Mouse (Mus musculus) layer of hippocampus, adult 8-10 months (tissue): ENCODE results near the gene Lrmda. TPM values are rescaled to one million over a fixed set of nuclear protein-coding genes. Genes with fewer than 3 reads are reported as not detected.
A peak's percentile ranks its signal among the peaks of the same experiment; 100 is the strongest.

Source experiments
- DNase-seq, 2 experiments: peaks; one replicate each; pipeline ENCODE4 v3.0.0; 2022; ENCODE audit warnings: low spot score in 2 of 2
- total RNA-seq, 4 experiments: library from RNA; stranded (reverse); gene quantifications; 2 replicates each; pipeline ENCODE4 v1.2.4; 2022

The Lrmda gene
- total RNA-seq, 4 experiments from 2014 or later, result 0.59 to 4.9 (median 1.8) TPM

- DNase-seq, result no peak
Observed at GRCm38 (mm10) chr14:22710071-22710661, 690.7 kb downstream of the Lrmda start.

GRCm38 (mm10) chr14:22712388-22712787 is 692.9 kb downstream of the Lrmda start:
- DNase-seq, result no peak

- DNase-seq, result no peak
Observed at GRCm38 (mm10) chr14:22715581-22716378, 696.3 kb downstream of the Lrmda start.

- DNase-seq, result no peak
Observed at GRCm38 (mm10) chr14:22719968-22720367, 700.5 kb downstream of the Lrmda start.

GRCm38 (mm10) chr14:22721845-22722244 is 702.3 kb downstream of the Lrmda start:
- DNase-seq, result no peak

- no peak for DNase-seq
Observed at GRCm38 (mm10) chr14:22727548-22727947, 708.0 kb downstream of the Lrmda start.

- peak; percentile 10 to 16 for DNase-seq
Observed at GRCm38 (mm10) chr14:22728611-22729223, 709.2 kb downstream of the Lrmda start.

GRCm38 (mm10) chr14:22738603-22739002 is 719.1 kb downstream of the Lrmda start:
- DNase-seq, result no peak

GRCm38 (mm10) chr14:22742527-22742926 is 723.0 kb downstream of the Lrmda start:
- no peak for DNase-seq

GRCm38 (mm10) chr14:22743264-22743663 is 723.8 kb downstream of the Lrmda start:
- DNase-seq, result no peak

- DNase-seq, result no peak
Observed at GRCm38 (mm10) chr14:22744701-22745100, 725.2 kb downstream of the Lrmda start.

GRCm38 (mm10) chr14:22745263-22745881 is 725.9 kb downstream of the Lrmda start:
- DNase-seq, result no peak

- DNase-seq, result no peak
Observed at GRCm38 (mm10) chr14:22745882-22746480, 726.5 kb downstream of the Lrmda start.

- DNase-seq, result no peak
Observed at GRCm38 (mm10) chr14:22747816-22748215, 728.3 kb downstream of the Lrmda start.

- no peak for DNase-seq
Observed at GRCm38 (mm10) chr14:22750409-22750808, 730.9 kb downstream of the Lrmda start.

- peak; percentile 30 to 38 for DNase-seq
Observed at GRCm38 (mm10) chr14:22751290-22751689, 731.8 kb downstream of the Lrmda start.

- DNase-seq, result no peak
Observed at GRCm38 (mm10) chr14:22754633-22755032, 735.1 kb downstream of the Lrmda start.

GRCm38 (mm10) chr14:22757493-22757892 is 738.0 kb downstream of the Lrmda start:
- DNase-seq, result no peak

- no peak for DNase-seq
Observed at GRCm38 (mm10) chr14:22759216-22759615, 739.7 kb downstream of the Lrmda start.

GRCm38 (mm10) chr14:22759673-22760072 is 740.2 kb downstream of the Lrmda start:
- DNase-seq, result no peak

GRCm38 (mm10) chr14:22760241-22761039 is 740.9 kb downstream of the Lrmda start:
- peak; percentile 16 to 32 for DNase-seq
